Mouse (Mus musculus) CH12.LX (cell line): Measurements from ENCODE around the gene Cdc42ep5. TPM values are rescaled to one million over a fixed set of nuclear protein-coding genes. Genes with fewer than 3 reads are reported as not detected.

Source experiments
- DNase-seq: peaks from one replicate; pipeline ENCODE4 v3.0.0-alpha.2; 2013; ENCODE audit errors: extremely low read depth
- H3K27ac ChIP-seq: 2 replicates; pipeline ENCODE4 v1.5.1; 2012; ENCODE audit warnings: low read depth, mild to moderate bottlenecking, control low read depth, moderate library complexity; ENCODE audit not compliant: insufficient read depth
- H3K27me3 ChIP-seq: replicated peaks from 2 replicates; pipeline ENCODE3; 2012; ENCODE audit warnings: inconsistent platforms
- H3K36me3 ChIP-seq, 2 experiments: replicated peaks in 1 of 2; 2 replicates each; pipeline versions ENCODE3 to v1.6.1; 2012; ENCODE audit warnings: inconsistent platforms in 1 of 2, low read length in 1 of 2, mild to moderate bottlenecking in 1 of 2, mixed read lengths in 1 of 2, moderate library complexity in 1 of 2; ENCODE audit not compliant: control insufficient read depth in 1 of 2, insufficient read depth in 1 of 2
- H3K4me1 ChIP-seq, 2 experiments: 2 replicates each; pipeline ENCODE4 v1.6.1; 2012; ENCODE audit warnings: inconsistent platforms in 1 of 2, moderate library complexity in 1 of 2; ENCODE audit not compliant: insufficient read depth in 2 of 2, control insufficient read depth in 1 of 2
- H3K4me2 ChIP-seq: 2 replicates; pipeline ENCODE4 v1.6.1; 2012; ENCODE audit warnings: low read depth, mild to moderate bottlenecking, control low read depth; ENCODE audit not compliant: poor library complexity, insufficient read depth, severe bottlenecking
- H3K4me3 ChIP-seq, 3 experiments: fragments of 150-350 bp in 1 of 3; sonication (generic) in 1 of 3; replicated peaks in 1 of 3; 2 replicates each; pipeline versions ENCODE3 to v1.5.1; 2011 to 2012; ENCODE audit warnings: low read depth in 2 of 3, low read length in 2 of 3, mild to moderate bottlenecking in 2 of 3, moderate library complexity in 2 of 3, control low read depth in 1 of 3, improper control_type of control experiment in 1 of 3, inconsistent platforms in 1 of 3, mixed read lengths in 1 of 3; ENCODE audit not compliant: poor library complexity in 1 of 3
- H3K79me2 ChIP-seq: replicated peaks from 2 replicates; pipeline ENCODE4 v1.6.1; 2012; ENCODE audit warnings: mild to moderate bottlenecking, moderate library complexity; ENCODE audit not compliant: control insufficient read depth, poor library complexity, insufficient read depth, severe bottlenecking; ENCODE audit errors: extremely low read depth
- H3K9ac ChIP-seq: 2 replicates; pipeline ENCODE4 v1.6.1; 2012; ENCODE audit warnings: low read depth, mild to moderate bottlenecking, control low read depth, moderate library complexity; ENCODE audit not compliant: insufficient read depth
- H3K9me3 ChIP-seq: replicated peaks from 2 replicates; pipeline ENCODE3; 2012; ENCODE audit warnings: low read length, inconsistent platforms, mixed read lengths
- BHLHE40 ChIP-seq: IDR thresholded peaks from 2 replicates; pipeline ENCODE4 v1.6.1; 2011; ENCODE audit warnings: mild to moderate bottlenecking, low read depth, low read length, improper control_type of control experiment
- CHD2 ChIP-seq: IDR thresholded peaks from 2 replicates; pipeline ENCODE4 v1.6.1; 2011; ENCODE audit warnings: low read length, improper control_type of control experiment
- CTCF ChIP-seq, 2 experiments: IDR thresholded peaks in 1 of 2; conservative IDR thresholded peaks in 1 of 2; 2 replicates each; pipeline ENCODE4 v1.5.1; 2011 to 2012; ENCODE audit warnings: low read depth in 2 of 2, low read length in 2 of 2, improper control_type of control experiment in 1 of 2, inconsistent platforms in 1 of 2, mild to moderate bottlenecking in 1 of 2, moderate library complexity in 1 of 2
- E2F4 ChIP-seq: IDR thresholded peaks from 2 replicates; pipeline ENCODE4 v1.6.1; 2011; ENCODE audit warnings: low read depth, low read length, improper control_type of control experiment; ENCODE audit not compliant: insufficient replicate concordance
- ELF1 ChIP-seq: IDR thresholded peaks from 2 replicates; pipeline ENCODE4 v1.6.1; 2014; ENCODE audit warnings: low read depth, mild to moderate bottlenecking, inconsistent platforms, low read length, improper control_type of control experiment
- EP300 ChIP-seq: IDR thresholded peaks from 2 replicates; pipeline ENCODE4 v1.6.1; 2011; ENCODE audit warnings: low read length, improper control_type of control experiment
- ETS1 ChIP-seq: conservative IDR thresholded peaks from 2 replicates; pipeline ENCODE4 v1.6.1; 2012; ENCODE audit warnings: low read depth, mild to moderate bottlenecking, inconsistent platforms, low read length, improper control_type of control experiment, moderate library complexity
- GABPA ChIP-seq: IDR thresholded peaks from 2 replicates; pipeline ENCODE4 v1.6.1; 2012; ENCODE audit warnings: low read depth, low read length, improper control_type of control experiment, inconsistent platforms; ENCODE audit not compliant: insufficient replicate concordance
- IRF4 ChIP-seq: IDR thresholded peaks from 2 replicates; pipeline ENCODE4 v1.6.1; 2014; ENCODE audit warnings: low read depth, mild to moderate bottlenecking, inconsistent platforms, low read length, improper control_type of control experiment
- JUN ChIP-seq: IDR thresholded peaks from 2 replicates; pipeline ENCODE4 v1.6.1; 2011; ENCODE audit warnings: low read depth, mild to moderate bottlenecking, low read length, improper control_type of control experiment, moderate library complexity; ENCODE audit not compliant: insufficient read depth
- KAT2A ChIP-seq: IDR thresholded peaks from 2 replicates; pipeline ENCODE4 v1.6.1; 2012; ENCODE audit warnings: low read length, improper control_type of control experiment, inconsistent platforms; ENCODE audit not compliant: insufficient replicate concordance
- MAX ChIP-seq: IDR thresholded peaks from 2 replicates; pipeline ENCODE4 v1.6.1; 2011; ENCODE audit warnings: low read length, improper control_type of control experiment
- MAZ ChIP-seq: IDR thresholded peaks from 2 replicates; pipeline ENCODE4 v1.6.1; 2012; ENCODE audit warnings: low read depth, mild to moderate bottlenecking, inconsistent platforms, low read length, improper control_type of control experiment, moderate library complexity
- MEF2A ChIP-seq: IDR thresholded peaks from 2 replicates; pipeline ENCODE4 v1.6.1; 2014; ENCODE audit warnings: low read depth, mild to moderate bottlenecking, inconsistent platforms, low read length, improper control_type of control experiment, borderline replicate concordance
- MXI1 ChIP-seq: IDR thresholded peaks from 2 replicates; pipeline ENCODE4 v1.6.1; 2011; ENCODE audit warnings: mild to moderate bottlenecking, low read depth, low read length, improper control_type of control experiment
- NRF1 ChIP-seq: IDR thresholded peaks from 2 replicates; pipeline ENCODE4 v1.6.1; 2014; ENCODE audit warnings: low read depth, mild to moderate bottlenecking, inconsistent platforms, low read length, improper control_type of control experiment, moderate library complexity
- PAX5 ChIP-seq: IDR thresholded peaks from 2 replicates; pipeline ENCODE4 v1.6.1; 2012; ENCODE audit warnings: low read length, inconsistent platforms, mixed read lengths
- POLR2AphosphoS2 ChIP-seq: IDR thresholded peaks from 2 replicates; pipeline ENCODE4 v1.6.1; 2011; ENCODE audit warnings: low read depth, low read length, improper control_type of control experiment
- RCOR1 ChIP-seq: conservative IDR thresholded peaks from 2 replicates; pipeline ENCODE4 v1.6.1; 2012; ENCODE audit warnings: low read depth, mild to moderate bottlenecking, inconsistent platforms, low read length, improper control_type of control experiment
- SMC3 ChIP-seq: IDR thresholded peaks from 2 replicates; pipeline ENCODE4 v1.6.1; 2011; ENCODE audit warnings: low read depth, low read length, improper control_type of control experiment
- TBP ChIP-seq: conservative IDR thresholded peaks from 2 replicates; pipeline ENCODE4 v1.6.1; 2011; ENCODE audit warnings: low read depth, low read length, improper control_type of control experiment
- UBTF ChIP-seq: IDR thresholded peaks from 2 replicates; pipeline ENCODE4 v1.6.1; 2012; ENCODE audit warnings: low read depth, mild to moderate bottlenecking, inconsistent platforms, low read length, improper control_type of control experiment, moderate library complexity
- USF1 ChIP-seq: IDR thresholded peaks from 2 replicates; pipeline ENCODE4 v1.6.1; 2014; ENCODE audit warnings: low read depth, mild to moderate bottlenecking, inconsistent platforms, low read length, improper control_type of control experiment
- USF2 ChIP-seq: conservative IDR thresholded peaks from 2 replicates; pipeline ENCODE4 v1.6.1; 2011; ENCODE audit warnings: low read depth, low read length, improper control_type of control experiment
- ZKSCAN1 ChIP-seq: IDR thresholded peaks from 2 replicates; pipeline ENCODE4 v1.6.1; 2012; ENCODE audit warnings: low read depth, inconsistent platforms, low read length, improper control_type of control experiment, borderline replicate concordance
- ZMIZ1 ChIP-seq: IDR thresholded peaks from 2 replicates; pipeline ENCODE4 v1.6.1; 2012; ENCODE audit warnings: low read depth, mild to moderate bottlenecking, inconsistent platforms, low read length, improper control_type of control experiment
- ZNF384 ChIP-seq: IDR thresholded peaks from 2 replicates; pipeline ENCODE4 v1.6.1; 2012; ENCODE audit warnings: low read depth, low read length, improper control_type of control experiment, inconsistent platforms
- dilution Hi-C: fragments of 300-500 bp; cut with MboI; formaldehyde crosslinking; loops from 2 replicates; pipeline ENCODE4 v1.14.3; 2020; ENCODE audit warnings: low sequenced_read_pairs; ENCODE audit not compliant: extremely low pct_unique_long_range_greater_than_20kb, extremely low pct_ligation_motif_present
- in situ Hi-C: fragments of 300-500 bp; cut with MboI; formaldehyde crosslinking; loops from 3 replicates; pipeline ENCODE4 v1.14.3; 2019; ENCODE audit warnings: low sequenced_read_pairs, low pct_ligation_motif_present, low pct_unique_long_range_greater_than_20kb, mixed read lengths
- polyA plus RNA-seq: library from polyadenylated mRNA; unstranded; fragments of >175 nt; gene quantifications from 2 replicates; pipeline ENCODE4 v1.2.1, GENCODE M21; 2012; ENCODE audit warnings: low read depth; ENCODE audit not compliant: insufficient read length
- total RNA-seq, 2 experiments: library from RNA; depleted of rRNA; stranded (reverse); fragments of 300-350 nt in 1 of 2; fragments of >200 nt in 1 of 2; gene quantifications; 2 replicates each; pipeline ENCODE4 v1.2.3; 2012 to 2014

Cdc42ep5 gene
- total and polyA plus RNA-seq, 3 experiments: 1.4 to 4.2 (median 2.1) TPM

GRCm38 (mm10) chr7:4136771-4137531 lies 27.7 kb downstream of the Cdc42ep5 start, which contains the start of gene Leng8 (continued):
- TF ChIP-seq RCOR1 (no peak), MXI1 (peak; percentile 75), UBTF (no peak), KAT2A (peak; percentile 87; the same call in 1 of the 2 replicates), SMC3 (no peak), ETS1 (peak; percentile 80), USF1 (0 out of 2 replicates have a peak, but pooled peaks have one; percentile 17), ZNF384 (peak; percentile 18; the same call in 1 of the 2 replicates), BHLHE40 (peak; percentile 97), EP300 (no peak), CHD2 (peak; percentile 97), GABPA (peak; percentile 30; the same call in 1 of the 2 replicates), POLR2AphosphoS2 (peak; percentile 92), ELF1 (peak; percentile 100), MAX (peak; percentile 89), ZKSCAN1 (no peak), E2F4 (no peak), MEF2A (peak; percentile 52; the same call in 1 of the 2 replicates), USF2 (no peak), IRF4 (peak; percentile 97), MAZ (peak; percentile 61)

- Histone ChIP-seq H3K9ac (peak overlapping the region; percentile 68), H3K9me3 (no peaks in the 10 kb centered on the region), H3K27me3 (no peaks in the 10 kb centered on the region), H3K79me2 (peaks cover 23% of the 10 kb centered on the region), H3K4me3 (peak overlapping the region; percentile 77 to 95 (median 78)), H3K36me3 (peaks cover 23 to 66% of the 10 kb centered on the region in 2 experiments), H3K4me1 (peaks cover 10 to 59% of the 10 kb centered on the region in 2 experiments), H3K4me2 (peak overlapping the region; percentile 30; the same call in 1 of the 2 replicates), H3K27ac (peak overlapping the region; percentile 61)
- in situ Hi-C loops (no loop called here), dilution Hi-C loops (no loop called here)
- no peak for TF ChIP-seq TBP
- no peak for TF ChIP-seq CHD2
- TF ChIP-seq CTCF (conservative IDR thresholded peaks at IDR 0.05 in 1 of 2, IDR thresholded peaks at IDR 0.05 in 1 of 2; ENCODE audit: low read depth in 2 of 2, low read length in 2 of 2): no peak
- TF ChIP-seq ETS1: no peak
- TF ChIP-seq USF1: no peak
- no peak for TF ChIP-seq BHLHE40
- TF ChIP-seq E2F4: no peak
- no peak for TF ChIP-seq PAX5
- no peak for TF ChIP-seq NRF1
- no peak for TF ChIP-seq JUN
- TF ChIP-seq ZMIZ1: no peak
- TF ChIP-seq MAZ: no peak
- TF ChIP-seq GABPA: no peak
- TF ChIP-seq USF2: no peak
- TF ChIP-seq ZNF384: no peak
- no peak for DNase-seq
Measured at GRCm38 (mm10) chr7:4136404-4136770, 28.3 kb downstream of the Cdc42ep5 start.
